Mouse (Mus musculus) induced T-regulatory cell, adult 2 months (primary cell): ENCODE results near the gene Dnajb8.

Experiments
- DNase-seq: peaks from one replicate; pipeline ENCODE4 v3.0.0-alpha.2; 2012; ENCODE audit warnings: low read depth

Dnajb8 gene

DNA sequence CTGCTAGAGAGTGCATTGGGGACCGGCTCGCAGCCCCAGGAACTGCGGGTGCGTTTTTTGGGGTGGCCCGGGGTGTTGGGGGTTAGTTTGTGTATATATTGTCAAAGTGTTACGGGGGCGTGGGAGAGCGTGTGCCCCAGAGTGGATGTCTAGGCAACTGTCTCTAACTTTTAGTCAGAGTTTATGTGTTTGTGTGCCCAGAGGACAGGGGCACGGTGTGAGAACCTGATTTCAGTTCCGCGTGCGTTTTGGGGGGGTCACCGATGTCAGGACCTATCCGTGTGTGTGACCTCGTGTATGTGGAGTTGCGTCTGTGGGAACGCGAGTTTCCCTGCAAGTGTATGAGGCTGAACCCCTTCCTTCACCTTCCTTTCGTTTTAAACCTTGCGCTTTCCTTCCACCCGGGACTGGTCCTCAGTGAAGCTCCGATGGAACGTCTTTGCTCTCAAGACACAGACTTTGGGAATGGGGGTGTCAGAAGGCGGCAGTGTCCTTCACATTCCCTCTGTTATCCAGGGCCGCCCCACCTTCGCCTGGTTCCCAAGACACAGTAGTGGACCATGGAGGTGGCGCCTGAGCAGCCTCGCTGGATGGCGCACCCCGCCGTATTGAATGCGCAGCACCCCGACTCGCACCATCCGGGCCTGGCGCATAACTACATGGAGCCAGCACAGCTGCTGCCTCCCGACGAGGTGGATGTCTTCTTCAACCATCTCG is 22.9 kb upstream of the Dnajb8 start:
- no peak for DNase-seq

DNA sequence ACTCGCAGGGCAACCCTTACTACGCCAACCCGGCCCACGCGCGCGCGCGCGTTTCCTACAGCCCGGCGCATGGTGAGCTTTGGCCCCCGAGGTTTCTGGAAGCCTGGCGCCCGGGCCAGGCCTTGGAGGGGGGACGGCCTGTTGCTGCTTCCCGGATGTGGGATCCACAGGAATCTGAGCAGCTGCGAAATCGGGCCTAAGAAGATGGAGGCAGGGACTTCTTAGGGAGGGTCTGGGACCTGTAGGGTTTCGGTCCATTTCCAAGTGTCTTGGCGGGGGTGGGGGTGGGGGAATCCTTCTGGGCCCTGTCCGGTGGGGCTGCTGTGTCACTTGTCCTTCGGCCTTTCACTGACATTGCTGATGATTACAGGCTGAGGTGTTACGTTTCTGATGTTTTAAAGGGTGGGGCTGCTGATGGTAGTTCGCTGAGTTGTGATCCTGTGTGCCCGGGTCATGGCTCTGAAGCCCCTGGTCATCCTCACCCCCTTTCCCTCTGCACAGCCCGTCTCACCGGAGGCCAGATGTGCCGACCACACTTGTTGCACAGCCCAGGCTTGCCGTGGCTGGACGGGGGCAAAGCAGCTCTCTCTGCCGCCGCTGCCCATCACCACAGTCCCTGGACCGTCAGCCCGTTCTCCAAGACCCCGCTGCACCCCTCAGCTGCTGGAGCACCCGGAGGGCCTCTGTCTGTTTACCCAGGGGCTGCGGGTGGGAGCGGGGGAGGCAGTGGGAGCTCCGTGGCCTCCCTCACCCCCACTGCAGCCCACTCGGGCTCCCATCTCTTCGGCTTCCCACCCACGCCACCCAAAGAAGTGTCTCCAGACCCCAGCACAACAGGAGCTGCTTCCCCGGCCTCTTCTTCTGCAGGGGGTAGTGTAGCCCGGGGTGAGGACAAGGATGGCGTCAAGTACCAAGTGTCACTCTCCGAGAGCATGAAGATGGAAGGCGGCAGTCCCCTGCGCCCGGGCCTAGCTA is 22.1 kb upstream of the Dnajb8 start:
- no peak for DNase-seq

- no peak for DNase-seq
These were observed 21.1 kb upstream of the Dnajb8 start for GRCm38 (mm10) chr6:88200693-88201609.

DNA sequence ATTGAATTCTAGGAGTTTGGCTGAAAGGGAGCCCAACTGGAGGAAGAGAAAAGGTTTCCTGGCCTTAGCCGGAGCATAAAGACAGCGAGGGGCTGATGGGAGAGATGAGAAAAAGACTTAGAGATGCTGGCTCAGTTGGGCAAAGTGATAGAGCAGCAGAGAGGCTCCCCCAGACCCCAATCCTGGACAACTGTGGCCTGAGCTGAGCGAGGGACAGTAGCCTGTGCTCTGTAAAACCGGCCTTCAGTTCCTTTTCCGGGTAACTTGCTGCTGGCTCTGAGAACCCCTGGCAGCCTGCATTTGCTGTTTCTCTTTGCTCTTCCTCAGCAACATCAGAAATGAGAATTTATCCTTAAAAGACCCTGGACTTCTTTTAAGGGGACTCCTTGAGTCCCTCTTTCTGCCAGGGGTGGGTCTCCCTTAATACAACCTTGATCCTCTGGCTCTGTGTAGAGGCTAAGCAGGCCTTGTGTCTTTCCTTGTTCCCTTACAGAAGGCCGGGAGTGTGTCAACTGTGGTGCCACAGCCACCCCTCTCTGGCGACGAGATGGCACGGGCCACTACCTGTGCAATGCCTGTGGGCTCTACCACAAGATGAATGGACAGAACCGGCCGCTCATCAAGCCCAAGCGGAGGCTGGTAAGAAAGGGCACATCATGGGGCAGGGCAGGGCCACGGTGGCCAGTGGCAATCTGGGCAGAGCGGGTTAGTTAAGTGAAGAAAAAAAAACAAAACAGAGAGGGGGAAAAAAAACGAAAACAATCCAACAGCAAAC is 20.0 kb upstream of the Dnajb8 start:
- no peak for DNase-seq

GRCm38 (mm10) chr6:88202921-88203690 is 19.0 kb upstream of the Dnajb8 start:
- DNase-seq: no peak

- no peak for DNase-seq
These were observed 18.2 kb upstream of the Dnajb8 start for GRCm38 (mm10) chr6:88203791-88204405.

- no peak for DNase-seq
These were observed 17.3 kb upstream of the Dnajb8 start for GRCm38 (mm10) chr6:88204531-88205385.

- no peak for DNase-seq
These were observed 16.7 kb upstream of the Dnajb8 start for GRCm38 (mm10) chr6:88205386-88205700.

DNA sequence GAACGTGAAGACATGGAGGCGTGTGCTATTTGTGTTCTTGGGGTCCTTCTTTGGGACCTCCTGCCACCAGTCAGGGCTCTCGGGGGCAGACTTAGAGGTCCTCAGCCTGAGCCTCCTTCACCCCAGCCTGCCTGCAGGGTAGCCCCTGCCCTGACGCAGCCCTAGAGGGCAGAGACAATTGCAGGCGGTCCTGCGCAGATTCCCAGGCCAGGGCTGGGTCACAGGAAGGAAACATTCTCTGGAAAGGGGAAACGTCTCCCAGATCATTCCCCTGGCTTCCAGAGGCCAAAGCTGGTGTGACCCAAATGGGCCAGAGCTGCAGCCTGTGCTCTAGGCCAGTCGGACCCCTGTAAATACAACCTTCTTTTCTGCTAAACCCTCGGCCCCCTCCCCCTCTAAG is 16.1 kb upstream of the Dnajb8 start:
- no peak for DNase-seq

GRCm38 (mm10) chr6:88206566-88206965 is 15.5 kb upstream of the Dnajb8 start:
- no peak for DNase-seq

DNA sequence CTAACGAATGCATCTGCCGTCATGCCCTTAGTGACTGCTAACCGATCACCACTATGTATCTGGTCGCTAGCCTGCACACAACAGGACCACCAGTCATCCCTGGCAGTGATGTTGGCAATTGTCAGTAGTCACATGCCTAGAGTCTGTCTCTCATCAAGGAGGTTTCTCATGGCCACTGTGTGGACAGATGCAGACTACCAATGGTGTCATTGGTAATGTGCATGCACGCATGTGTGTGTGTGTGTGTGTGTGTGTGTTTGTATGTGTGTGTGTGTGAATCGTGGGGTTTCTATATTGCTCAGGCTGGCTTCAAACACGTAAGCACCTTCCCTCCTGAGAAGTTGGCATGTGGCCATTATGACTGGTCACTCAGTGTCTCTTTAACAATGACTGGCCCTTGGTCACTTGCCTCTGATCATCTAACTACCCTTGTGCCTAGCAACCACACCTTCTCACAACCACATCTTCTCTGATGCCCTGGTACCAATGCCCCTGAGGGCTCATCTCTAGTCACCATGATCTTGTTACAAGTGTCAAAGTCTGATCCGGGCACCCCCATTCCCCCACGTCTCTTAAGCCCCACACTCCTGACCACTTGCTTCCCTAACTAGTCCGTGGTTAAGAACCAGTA is 14.6 kb upstream of the Dnajb8 start:
- DNase-seq: no peak

DNA sequence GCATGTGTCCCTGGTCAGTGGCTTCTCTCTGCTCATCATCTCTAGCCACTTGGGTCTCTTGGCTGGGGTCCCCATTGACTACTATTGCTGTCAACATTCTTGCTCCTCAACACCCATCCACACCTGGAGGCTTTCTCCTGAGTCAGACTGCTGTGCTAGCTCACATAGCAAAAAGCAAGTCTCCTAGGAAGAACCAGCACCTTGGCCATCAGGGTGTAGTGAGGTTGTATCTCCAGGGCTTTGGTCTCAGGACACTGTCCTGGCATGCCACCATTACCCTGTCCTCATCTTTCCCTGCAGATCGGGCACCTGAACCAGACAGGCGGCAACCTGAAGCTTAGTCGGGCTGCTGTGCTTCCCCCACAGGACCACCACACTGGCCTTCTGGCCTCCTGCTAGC is 13.7 kb upstream of the Dnajb8 start:
- no peak for DNase-seq

- no peak for DNase-seq
These were observed 12.6 kb upstream of the Dnajb8 start for GRCm38 (mm10) chr6:88209453-88209852.

- no peak for DNase-seq
These were observed 11.9 kb upstream of the Dnajb8 start for GRCm38 (mm10) chr6:88210182-88210581.

DNA sequence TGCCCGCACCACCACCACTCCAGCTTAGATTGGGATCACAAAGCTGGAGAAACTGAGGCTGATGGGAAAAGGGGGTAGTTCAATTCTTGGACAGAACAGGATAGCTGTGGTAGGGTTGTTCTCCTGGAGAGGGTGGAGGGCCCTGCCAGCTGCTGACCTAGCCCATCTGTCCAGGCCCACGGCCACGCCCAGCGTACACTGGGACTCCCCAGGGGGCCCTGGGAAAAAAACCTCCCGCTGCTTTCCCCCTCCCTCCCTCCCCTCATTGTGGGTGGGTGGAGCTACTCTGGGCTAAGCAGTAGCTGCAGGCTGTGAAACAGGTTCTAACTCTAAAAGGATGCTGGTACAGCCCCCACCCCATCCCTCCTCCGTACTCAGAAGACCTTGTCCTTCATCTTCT is 6.3 kb upstream of the Dnajb8 start:
- no peak for DNase-seq

DNA sequence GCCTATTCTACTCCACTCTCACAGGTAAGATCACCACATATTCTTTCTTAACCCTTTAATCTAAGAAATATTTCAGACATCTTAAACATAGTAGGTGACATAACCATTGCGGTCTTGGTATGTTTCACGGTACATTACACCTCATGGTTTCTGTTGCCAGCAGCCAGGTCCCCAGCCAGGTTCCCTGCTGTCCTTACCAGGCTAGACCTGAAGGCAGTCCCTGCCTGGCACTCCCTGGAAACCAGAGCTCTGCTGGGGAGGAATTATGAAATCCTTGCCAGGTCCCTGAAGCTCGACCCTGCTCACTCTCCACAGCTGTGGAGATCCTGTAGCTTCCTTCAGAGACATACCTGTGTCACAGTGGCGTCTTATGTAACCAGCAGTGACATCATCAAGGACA is 5.9 kb upstream of the Dnajb8 start:
- DNase-seq: no peak

DNA sequence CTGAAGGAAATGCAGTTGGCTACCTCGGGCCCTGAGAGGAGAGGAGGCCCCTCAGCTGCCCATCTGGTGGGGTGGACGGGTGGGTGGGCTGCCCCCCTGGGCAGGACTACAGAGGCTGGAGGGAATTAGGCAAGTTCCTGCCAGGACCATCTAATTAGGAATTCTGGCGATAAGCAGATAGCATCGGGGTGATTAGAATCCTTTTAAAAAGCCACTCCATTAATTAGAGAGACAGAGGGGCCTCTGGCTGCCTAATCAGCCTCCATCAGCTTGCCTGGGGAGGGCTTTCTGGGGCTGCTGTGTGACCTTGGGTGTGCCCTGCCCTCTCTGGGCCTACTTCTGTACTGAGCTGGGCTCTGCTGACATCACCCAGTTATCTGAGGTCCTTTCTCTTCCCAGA is 3.0 kb upstream of the Dnajb8 start:
- DNase-seq: no peak

DNA sequence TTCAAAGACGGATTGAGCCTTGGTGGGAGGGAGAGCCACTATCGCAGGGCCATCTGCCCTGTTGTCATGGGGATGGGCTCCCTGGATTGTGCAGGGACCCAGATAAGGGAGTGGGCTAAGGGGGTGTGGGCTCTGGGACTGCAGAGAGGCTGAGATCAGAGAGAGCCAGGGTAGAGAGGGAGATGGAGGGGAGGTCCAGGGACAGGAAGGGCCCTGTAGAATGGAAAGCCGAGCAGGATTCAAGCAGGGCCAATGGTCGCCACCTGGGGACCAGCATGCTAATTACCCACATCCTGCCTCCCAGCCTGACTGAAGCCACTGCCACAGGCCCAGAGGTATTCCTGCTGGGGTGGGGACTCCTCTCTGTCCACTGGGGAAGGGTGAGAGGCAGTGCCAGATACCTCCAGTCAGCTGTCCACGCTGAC is 4.5 kb downstream of the Dnajb8 start:
- no peak for DNase-seq

- no peak for DNase-seq
These were observed 5.5 kb downstream of the Dnajb8 start for GRCm38 (mm10) chr6:88227537-88227936.
